Mouse (Mus musculus) hindbrain, embryonic 14.5 days (tissue): ENCODE measurements at regions not wholly inside any gene's neighbourhood (a gene's known extent, or its start where the extent isn't known, plus 50 kb on each side); places are given as distances from the start of the nearest gene placed in this dataset.

Source experiments
- ATAC-seq: fragments of 200-750 bp; cut with Nextera tagmentation; 2 replicates; pipeline ENCODE4 v1.8.0; 2017; ENCODE audit warnings: moderate number of reproducible peaks, mild to moderate bottlenecking, moderate TSS enrichment, moderate library complexity; ENCODE audit not compliant: low FRiP score
- DNase-seq: peaks from one replicate; pipeline ENCODE4 v3.0.0-alpha.2; 2015; ENCODE audit warnings: low spot score
- H3K27ac ChIP-seq: fragments of 300-500 bp; sonication (generic); 2 replicates; pipeline ENCODE4 v1.5.1; 2014; ENCODE audit warnings: mild to moderate bottlenecking, moderate library complexity
- H3K27me3 ChIP-seq: fragments of 300-500 bp; sonication (generic); 2 replicates; pipeline ENCODE4 v1.6.1; 2014; ENCODE audit warnings: mild to moderate bottlenecking, low read length, mixed read lengths; ENCODE audit not compliant: control insufficient read depth, insufficient read depth
- H3K36me3 ChIP-seq: fragments of 300-500 bp; sonication (generic); replicated peaks from 2 replicates; pipeline ENCODE4 v1.6.1; 2014; ENCODE audit not compliant: control insufficient read depth, insufficient read depth
- H3K4me1 ChIP-seq: fragments of 300-500 bp; sonication (generic); replicated peaks from 2 replicates; pipeline ENCODE4 v1.6.1; 2014; ENCODE audit warnings: antibody characterized with exemption, low read length, mixed read lengths; ENCODE audit not compliant: control insufficient read depth, insufficient read depth
- H3K4me2 ChIP-seq: fragments of 300-500 bp; sonication (generic); replicated peaks from 2 replicates; pipeline ENCODE4 v1.6.1; 2014; ENCODE audit warnings: mild to moderate bottlenecking, moderate library complexity
- H3K4me3 ChIP-seq: fragments of 300-500 bp; sonication (generic); replicated peaks from 2 replicates; pipeline ENCODE4 v1.5.1; 2014; ENCODE audit warnings: mild to moderate bottlenecking, low read length
- H3K9ac ChIP-seq: fragments of 300-500 bp; sonication (generic); 2 replicates; pipeline ENCODE4 v1.6.1; 2014
- H3K9me3 ChIP-seq: fragments of 300-500 bp; sonication (generic); 2 replicates; pipeline ENCODE4 v1.6.1; 2016; ENCODE audit warnings: low read length; ENCODE audit not compliant: control insufficient read depth
- WGBS: fragments of 180-500 bp; shearing (Covaris S2); extraction: QIAGEN DNeasy Blood & Tissue Kit; methylation state at CpG from one replicate; pipeline ENCODE4 v1.1.7; 2014; 5-methylcytosine and 5-hydroxymethylcytosine counted together

- DNase-seq, result no peak
- WGBS, result 44% methylated on average over 3 of the region's 3 CpGs
- no peak overlapping the region for H3K4me2 ChIP-seq
- H3K9ac ChIP-seq, result no peak overlapping the region
- H3K4me1 ChIP-seq, result no peaks in the 10 kb centered on the region
- no peak overlapping the region for H3K4me3 ChIP-seq
- H3K9me3 ChIP-seq, result no peaks in the 10 kb centered on the region
- H3K27ac ChIP-seq, result no peak overlapping the region
- H3K27me3 ChIP-seq, result no peaks in the 10 kb centered on the region
- no peaks in the 10 kb centered on the region for H3K36me3 ChIP-seq
- ATAC-seq, result no peak
Observed at GRCm38 (mm10) chr7:70908921-70909320, 442.4 kb downstream of the Gm10295 start.

GRCm38 (mm10) chr7:70891700-70892099 lies 459.6 kb downstream of the Gm10295 start:
- no peaks in the 10 kb centered on the region for H3K9me3 ChIP-seq
- no peaks in the 10 kb centered on the region for H3K4me1 ChIP-seq
- no peak overlapping the region for H3K27ac ChIP-seq
- H3K4me2 ChIP-seq, result no peak overlapping the region
- no peaks in the 10 kb centered on the region for H3K36me3 ChIP-seq
- ATAC-seq, result no peak
- H3K4me3 ChIP-seq, result no peak overlapping the region
- H3K27me3 ChIP-seq, result no peaks in the 10 kb centered on the region
- H3K9ac ChIP-seq, result no peak overlapping the region
- WGBS, result 83% methylated on average over 2 of the region's 2 CpGs
- DNase-seq, result no peak

- Histone ChIP-seq H3K4me2 (no peak overlapping the region), H3K9ac (no peak overlapping the region), H3K27me3 (no peaks in the 10 kb centered on the region), H3K4me1 (no peaks in the 10 kb centered on the region), H3K4me3 (no peak overlapping the region), H3K27ac (no peak overlapping the region), H3K36me3 (no peaks in the 10 kb centered on the region), H3K9me3 (no peaks in the 10 kb centered on the region)
- 64% methylated on average over 2 of the region's 2 CpGs for WGBS
- ATAC-seq (no peak), DNase-seq (no peak)
Observed at GRCm38 (mm10) chr7:70880496-70880895, 470.8 kb downstream of the Gm10295 start.

GRCm38 (mm10) chr7:70874393-70874792 lies 476.9 kb downstream of the Gm10295 start:
- H3K4me3 ChIP-seq, result no peak overlapping the region
- no peak for DNase-seq
- WGBS, result 70% methylated on average over 2 of the region's 2 CpGs

GRCm38 (mm10) chr7:70870841-70871534 lies 480.3 kb downstream of the Gm10295 start:
- no peak for ATAC-seq
- no peaks in the 10 kb centered on the region for H3K4me1 ChIP-seq

More at GRCm38 (mm10) chr7:70874393-70874792, 476.9 kb downstream of the Gm10295 start:
- H3K4me2 ChIP-seq, result no peak overlapping the region
- H3K27ac ChIP-seq, result no peak overlapping the region
- no peaks in the 10 kb centered on the region for H3K27me3 ChIP-seq
- no peak overlapping the region for H3K9ac ChIP-seq
- no peaks in the 10 kb centered on the region for H3K36me3 ChIP-seq
- no peaks in the 10 kb centered on the region for H3K4me1 ChIP-seq
- ATAC-seq, result no peak
- H3K9me3 ChIP-seq, result no peaks in the 10 kb centered on the region

GRCm38 (mm10) chr7:70869125-70869524 lies 482.2 kb downstream of the Gm10295 start:
- Histone ChIP-seq H3K9me3 (no peaks in the 10 kb centered on the region), H3K36me3 (no peaks in the 10 kb centered on the region), H3K4me2 (no peak overlapping the region), H3K4me3 (no peak overlapping the region), H3K27me3 (no peaks in the 10 kb centered on the region), H3K27ac (no peak overlapping the region), H3K4me1 (no peaks in the 10 kb centered on the region), H3K9ac (no peak overlapping the region)
- ATAC-seq (no peak), DNase-seq (no peak)
- 73% methylated on average over 1 of the region's 1 CpGs for WGBS

More at GRCm38 (mm10) chr7:70870841-70871534, 480.3 kb downstream of the Gm10295 start:
- Histone ChIP-seq H3K9ac (no peak overlapping the region), H3K36me3 (no peaks in the 10 kb centered on the region), H3K4me2 (no peak overlapping the region), H3K4me3 (no peak overlapping the region), H3K9me3 (no peaks in the 10 kb centered on the region), H3K27ac (no peak overlapping the region), H3K27me3 (no peaks in the 10 kb centered on the region)
- no peak for DNase-seq
- 79% methylated on average over 10 of the region's 10 CpGs for WGBS

- H3K4me3 ChIP-seq, result no peak overlapping the region
- H3K9ac ChIP-seq, result no peak overlapping the region
- no peaks in the 10 kb centered on the region for H3K9me3 ChIP-seq
- H3K4me2 ChIP-seq, result no peak overlapping the region
- no peak overlapping the region for H3K27ac ChIP-seq
- H3K27me3 ChIP-seq, result no peaks in the 10 kb centered on the region
- DNase-seq, result no peak
- no peaks in the 10 kb centered on the region for H3K36me3 ChIP-seq
- no peaks in the 10 kb centered on the region for H3K4me1 ChIP-seq
- WGBS, result 74% methylated on average over 4 of the region's 4 CpGs
- ATAC-seq, result no peak
Observed at GRCm38 (mm10) chr7:70859957-70860356, 491.3 kb downstream of the Gm10295 start.

GRCm38 (mm10) chr7:70850726-70851125 lies 484.2 kb upstream of the Nr2f2 start:
- WGBS, result 86% methylated on average over 2 of the region's 2 CpGs
- Histone ChIP-seq H3K9me3 (no peaks in the 10 kb centered on the region), H3K4me1 (no peaks in the 10 kb centered on the region), H3K9ac (no peak overlapping the region), H3K27ac (no peak overlapping the region), H3K4me2 (no peak overlapping the region), H3K36me3 (no peaks in the 10 kb centered on the region), H3K27me3 (no peaks in the 10 kb centered on the region), H3K4me3 (no peak overlapping the region)
- ATAC-seq (no peak), DNase-seq (no peak)

GRCm38 (mm10) chr7:70848016-70848776 lies 481.7 kb upstream of the Nr2f2 start:
- Histone ChIP-seq H3K27me3 (no peaks in the 10 kb centered on the region), H3K4me1 (no peaks in the 10 kb centered on the region), H3K36me3 (no peaks in the 10 kb centered on the region), H3K9ac (no peak overlapping the region), H3K9me3 (no peaks in the 10 kb centered on the region), H3K4me3 (no peak overlapping the region), H3K4me2 (no peak overlapping the region), H3K27ac (no peak overlapping the region)
- ATAC-seq, result peak; percentile 68; the same call in 1 of the 2 replicates
- 25% methylated on average over 4 of the region's 4 CpGs for WGBS
- DNase-seq, result no peak
